Mouse (Mus musculus) embryonic facial prominence, embryonic 14.5 days (tissue): ENCODE data around the gene B4galnt4. TPM values are rescaled to one million over a fixed set of nuclear protein-coding genes. Genes with fewer than 3 reads are reported as not detected.

Source experiments
- ATAC-seq: fragments of 200-750 bp; cut with Nextera tagmentation; 2 replicates; pipeline ENCODE4 v1.8.0; 2017; ENCODE audit warnings: low read depth, moderate number of reproducible peaks, moderate TSS enrichment
- DNase-seq: peaks from one replicate; pipeline ENCODE4 v3.0.0-alpha.2; 2015; ENCODE audit warnings: low spot score
- H3K27ac ChIP-seq: fragments of 300-500 bp; sonication (generic); replicated peaks from 2 replicates; pipeline ENCODE4 v1.5.1; 2014; ENCODE audit warnings: low read depth, mild to moderate bottlenecking, low read length, moderate library complexity
- H3K27me3 ChIP-seq: fragments of 300-500 bp; sonication (generic); replicated peaks from 2 replicates; pipeline ENCODE4 v1.6.1; 2014; ENCODE audit warnings: low read length; ENCODE audit not compliant: control insufficient read depth, insufficient read depth
- H3K36me3 ChIP-seq: fragments of 300-500 bp; sonication (generic); 2 replicates; pipeline ENCODE4 v1.6.1; 2014; ENCODE audit warnings: low read length, mixed read lengths; ENCODE audit not compliant: control insufficient read depth, insufficient read depth
- H3K4me1 ChIP-seq: fragments of 300-500 bp; sonication (generic); 2 replicates; pipeline ENCODE4 v1.6.1; 2014; ENCODE audit warnings: antibody characterized with exemption, low read length; ENCODE audit not compliant: control insufficient read depth, insufficient read depth
- H3K4me2 ChIP-seq: fragments of 300-500 bp; sonication (generic); 2 replicates; pipeline ENCODE4 v1.6.1; 2014; ENCODE audit warnings: low read depth, mild to moderate bottlenecking, low read length, moderate library complexity, mixed read lengths
- H3K4me3 ChIP-seq: fragments of 300-500 bp; sonication (generic); 2 replicates; pipeline ENCODE4 v1.5.1; 2014; ENCODE audit warnings: low read depth, mild to moderate bottlenecking, low read length
- H3K9ac ChIP-seq: fragments of 300-500 bp; sonication (generic); 2 replicates; pipeline ENCODE4 v1.6.1; 2014; ENCODE audit warnings: low read depth, mild to moderate bottlenecking, low read length, moderate library complexity, mixed read lengths
- H3K9me3 ChIP-seq: fragments of 300-500 bp; sonication (generic); 2 replicates; pipeline ENCODE4 v1.6.1; 2016; ENCODE audit warnings: low read length; ENCODE audit not compliant: control insufficient read depth
- WGBS: fragments of 180-500 bp; shearing (Covaris S2); extraction: QIAGEN DNeasy Blood & Tissue Kit; methylation state at CpG from one replicate; pipeline ENCODE4 v1.1.7; 2014; 5-methylcytosine and 5-hydroxymethylcytosine counted together
- polyA plus RNA-seq: library from polyadenylated mRNA; unstranded; fragments of >200 nt; fragmentation: Nextera tagmentation; extraction: Ambion mirVana; gene quantifications from 2 replicates; pipeline ENCODE4 v1.2.1, GENCODE M21; 2014

Gene B4galnt4
- polyA plus RNA-seq, 1 experiment from 2014 or later: 6.6 TPM

- no peaks in the 10 kb centered on the region for H3K4me1 ChIP-seq
- no peak overlapping the region for H3K4me2 ChIP-seq
- DNase-seq (no peak), ATAC-seq (no peak)
- peaks cover 24% of the 10 kb centered on the region for H3K27me3 ChIP-seq
- WGBS: 83% methylated on average over 6 of the region's 6 CpGs
- no peaks in the 10 kb centered on the region for H3K9me3 ChIP-seq
- H3K27ac ChIP-seq: no peak overlapping the region
- H3K9ac ChIP-seq: no peak overlapping the region
- H3K4me3 ChIP-seq: no peak overlapping the region
- no peaks in the 10 kb centered on the region for H3K36me3 ChIP-seq
Observed at GRCm38 (mm10) chr7:141093950-141094349, 33.0 kb downstream of the B4galnt4 start.

GRCm38 (mm10) chr7:141094487-141095205, 33.7 kb downstream of the B4galnt4 start:
- H3K4me2 ChIP-seq: no peak overlapping the region
- H3K4me1 ChIP-seq: no peaks in the 10 kb centered on the region
- ATAC-seq: no peak
- no peaks in the 10 kb centered on the region for H3K9me3 ChIP-seq
- H3K27ac ChIP-seq: no peak overlapping the region
- H3K9ac ChIP-seq: no peak overlapping the region
- H3K27me3 ChIP-seq: peaks cover 24% of the 10 kb centered on the region
- 60% methylated on average over 14 of the region's 15 CpGs for WGBS
- no peak for DNase-seq
- H3K36me3 ChIP-seq: no peaks in the 10 kb centered on the region
- no peak overlapping the region for H3K4me3 ChIP-seq

DNA sequence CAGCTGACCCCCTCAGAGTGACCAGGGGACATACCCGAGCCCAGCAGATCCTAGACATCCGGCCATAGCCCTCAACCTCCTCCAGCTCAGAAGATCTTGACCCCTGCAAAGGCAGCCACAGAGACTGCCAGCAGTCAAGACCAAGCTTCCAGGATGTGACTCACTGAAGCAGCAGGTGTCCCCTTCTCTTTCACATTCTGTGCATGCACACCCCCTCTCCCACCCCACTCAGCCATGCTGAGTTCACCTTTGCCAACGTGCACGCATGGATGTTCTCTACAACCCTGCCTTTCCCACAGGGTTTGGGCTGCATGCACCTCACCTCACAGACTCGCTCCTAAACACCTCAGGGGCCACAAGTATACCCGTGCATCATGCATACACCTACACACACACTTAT, 35.1 kb downstream of the B4galnt4 start:
- Histone ChIP-seq H3K4me2 (0 out of 2 replicates have a peak overlapping the region, but pooled peaks have one; percentile 0), H3K4me3 (no peak overlapping the region), H3K36me3 (no peaks in the 10 kb centered on the region), H3K27ac (no peak overlapping the region), H3K27me3 (peaks cover 33% of the 10 kb centered on the region), H3K9ac (no peak overlapping the region), H3K4me1 (0 out of 2 replicates have a peak, but pooled peaks cover 4% of the 10 kb centered on the region), H3K9me3 (no peaks in the 10 kb centered on the region)
- DNase-seq (no peak), ATAC-seq (no peak)
- WGBS: 84% methylated on average over 6 of the region's 6 CpGs

DNA sequence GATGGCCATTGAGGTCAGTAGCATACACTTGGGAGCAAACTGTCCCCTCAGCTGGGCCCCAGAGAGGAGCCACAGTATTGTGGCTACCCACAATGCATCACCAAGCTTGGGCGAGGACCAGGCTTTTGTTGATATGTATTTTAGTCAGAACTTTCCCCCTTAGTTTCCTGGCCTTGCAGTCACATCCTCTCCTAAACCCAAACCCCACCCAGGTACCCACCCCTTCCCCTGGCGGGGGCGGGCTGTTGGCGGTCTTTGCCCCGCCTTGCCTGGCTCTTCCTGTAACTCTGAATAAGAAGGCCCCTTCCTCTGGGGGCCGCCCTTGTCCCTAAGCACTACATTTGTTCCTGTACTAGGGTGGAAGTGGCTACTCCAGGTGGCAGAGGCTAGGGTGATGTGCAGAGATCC, 35.7 kb downstream of the B4galnt4 start:
- ATAC-seq (no peak), DNase-seq (peak; percentile 51)
- Histone ChIP-seq H3K4me3 (no peak overlapping the region), H3K9me3 (no peaks in the 10 kb centered on the region), H3K4me1 (0 out of 2 replicates have a peak, but pooled peaks cover 4% of the 10 kb centered on the region), H3K4me2 (0 out of 2 replicates have a peak overlapping the region, but pooled peaks have one; percentile 0), H3K27me3 (peaks cover 33% of the 10 kb centered on the region), H3K27ac (no peak overlapping the region), H3K36me3 (no peaks in the 10 kb centered on the region), H3K9ac (no peak overlapping the region)
- 35% methylated on average over 6 of the region's 6 CpGs for WGBS

DNA sequence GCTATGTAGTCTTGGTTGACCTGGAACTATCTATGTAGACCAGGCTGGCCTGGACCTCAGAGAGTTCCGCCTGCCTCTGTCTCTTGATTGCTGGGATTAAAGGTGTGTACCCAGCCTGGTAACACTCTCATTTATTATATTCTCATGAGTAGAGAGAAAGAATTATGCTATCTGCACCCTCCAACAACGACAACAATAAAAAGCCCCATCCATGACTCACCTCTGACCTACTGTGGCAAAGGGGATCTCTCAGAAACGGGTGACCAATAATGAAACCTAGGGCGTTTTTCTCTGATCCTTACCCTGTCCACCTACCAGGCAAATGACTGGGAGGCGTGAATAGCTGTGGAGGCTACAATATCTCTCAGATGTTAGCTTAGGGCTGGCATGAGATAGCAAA, 36.3 kb downstream of the B4galnt4 start:
- ATAC-seq: no peak
- H3K27me3 ChIP-seq: peaks cover 35% of the 10 kb centered on the region
- DNase-seq: no peak
- WGBS: 77% methylated on average over 5 of the region's 5 CpGs
- no peak overlapping the region for H3K4me2 ChIP-seq
- H3K36me3 ChIP-seq: no peaks in the 10 kb centered on the region
- no peak overlapping the region for H3K27ac ChIP-seq
- no peak overlapping the region for H3K4me3 ChIP-seq
- H3K4me1 ChIP-seq: 0 out of 2 replicates have a peak, but pooled peaks cover 4% of the 10 kb centered on the region
- no peaks in the 10 kb centered on the region for H3K9me3 ChIP-seq
- H3K9ac ChIP-seq: no peak overlapping the region

GRCm38 (mm10) chr7:141099911-141100691, 39.2 kb downstream of the B4galnt4 start, which contains the start of gene Sigirr:
Gene Sigirr (minus strand): TSS chr7:141100572.
- H3K9ac ChIP-seq: peak within 1 kb of the TSS; percentile 53
- no peak within 1 kb of the TSS for H3K27ac ChIP-seq
- H3K4me3 ChIP-seq: peak within 1 kb of the TSS; percentile 40
- peak within 1 kb of the TSS; percentile 75 for H3K4me2 ChIP-seq
- peak; percentile 78 for ATAC-seq
- H3K4me1 ChIP-seq: 0 out of 2 replicates have a peak, but pooled peaks cover 4% of the 10 kb centered on the region
- no peaks in the 10 kb centered on the region for H3K9me3 ChIP-seq
- WGBS: 1% methylated on average over 50 of the region's 56 CpGs
- peak; percentile 68 for DNase-seq
- no peaks in the 10 kb centered on the region for H3K36me3 ChIP-seq
- H3K27me3 ChIP-seq: peaks cover 35% of the 10 kb centered on the region

- Histone ChIP-seq H3K4me2 (no peak overlapping the region), H3K9me3 (no peaks in the 10 kb centered on the region), H3K27me3 (peaks cover 35% of the 10 kb centered on the region), H3K9ac (no peak overlapping the region), H3K27ac (no peak overlapping the region), H3K4me1 (0 out of 2 replicates have a peak, but pooled peaks cover 4% of the 10 kb centered on the region), H3K36me3 (no peaks in the 10 kb centered on the region), H3K4me3 (no peak overlapping the region)
- no peak for ATAC-seq
- no peak for DNase-seq
- WGBS: 71% methylated on average over 3 of the region's 3 CpGs
Observed at GRCm38 (mm10) chr7:141103161-141103560, 42.3 kb downstream of the B4galnt4 start.

- Histone ChIP-seq H3K9me3 (no peaks in the 10 kb centered on the region), H3K9ac (no peak overlapping the region), H3K4me3 (no peak overlapping the region), H3K36me3 (no peaks in the 10 kb centered on the region), H3K27me3 (0 out of 2 replicates have a peak, but pooled peaks cover 3% of the 10 kb centered on the region), H3K27ac (no peak overlapping the region), H3K4me1 (no peaks in the 10 kb centered on the region), H3K4me2 (no peak overlapping the region)
- DNase-seq: no peak
- 85% methylated on average over 9 of the region's 9 CpGs for WGBS
- no peak for ATAC-seq
Observed at GRCm38 (mm10) chr7:141115874-141116273, 55.0 kb downstream of the B4galnt4 start.
